Mouse (Mus musculus): Measurements from ENCODE around the gene Macf1.

GRCm38 (mm10) chr4:123621732-123622131 lies 62.4 kb downstream of the Macf1 start:
- TF ChIP-seq CTCF (IDR thresholded peaks at IDR 0.05; ENCODE audit: low read depth) (no peak), EP300 (optimal IDR thresholded peaks at IDR 0.05) (no peak)

Data from stomach, postnatal 0 days (tissue).